Mouse (Mus musculus) olfactory bulb, adult 2 months (tissue): ENCODE results near the gene 3110082I17Rik. TPM values are rescaled to one million over a fixed set of nuclear protein-coding genes. Genes with fewer than 3 reads are reported as not detected.

Experiments
- H3K27ac ChIP-seq: fragments of 200-500 bp; 2 replicates; pipeline ENCODE4 v1.5.1; 2012; ENCODE audit warnings: low read depth, low read length; ENCODE audit not compliant: insufficient read depth
- H3K4me1 ChIP-seq: fragments of 200-500 bp; 2 replicates; pipeline ENCODE4 v1.6.1; 2012; ENCODE audit warnings: low read length; ENCODE audit not compliant: control insufficient read depth, insufficient read depth
- H3K4me3 ChIP-seq: fragments of 200-500 bp; 2 replicates; pipeline ENCODE4 v1.5.1; 2012; ENCODE audit warnings: mild to moderate bottlenecking, low read depth, low read length, moderate library complexity; ENCODE audit not compliant: insufficient read depth
- CTCF ChIP-seq: fragments of 200-500 bp; IDR thresholded peaks from 2 replicates; pipeline ENCODE4 v1.5.1; 2012; ENCODE audit warnings: low read depth, mild to moderate bottlenecking, low read length, moderate library complexity; ENCODE audit not compliant: insufficient read depth
- POLR2A ChIP-seq: fragments of 200-500 bp; IDR thresholded peaks from 2 replicates; pipeline ENCODE4 v1.6.1; 2012; ENCODE audit warnings: mild to moderate bottlenecking, low read depth, low read length, moderate library complexity; ENCODE audit not compliant: insufficient read depth
- WGBS: fragments of 180-500 bp; shearing (Covaris S2); methylation state at CpG from one replicate; pipeline ENCODE4 v1.1.7; 2018; 5-methylcytosine and 5-hydroxymethylcytosine counted together
- polyA plus RNA-seq: library from polyadenylated mRNA; stranded (reverse); fragments of >200 nt; gene quantifications from 2 replicates; pipeline ENCODE4 v1.2.4, GENCODE M21; 2012; ENCODE audit warnings: low replicate concordance; ENCODE audit not compliant: missing spikeins, insufficient read depth, insufficient read length

Gene 3110082I17Rik
- polyA plus RNA-seq, 1 experiment: not detected

DNA sequence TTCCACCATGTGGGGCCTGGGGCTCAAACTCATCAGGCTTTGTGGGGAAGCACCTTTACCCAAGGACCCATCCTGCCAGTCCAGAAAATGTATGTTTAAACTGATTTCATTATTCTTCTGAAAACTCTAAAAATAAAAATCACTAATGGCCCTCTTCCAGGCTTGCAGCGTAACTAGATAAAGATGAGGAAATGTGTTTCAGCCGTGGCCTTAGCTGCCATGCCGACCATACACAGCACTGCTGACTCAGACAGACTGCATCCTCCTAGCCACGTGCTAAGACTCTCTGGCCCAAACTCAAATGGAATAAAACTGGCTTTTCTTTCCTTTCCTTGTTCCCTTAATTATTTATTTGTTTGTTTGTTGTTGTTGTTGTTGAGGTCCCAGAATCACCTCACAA lies 4.5 kb upstream of the 3110082I17Rik start:
- no peak overlapping the region for H3K27ac ChIP-seq
- H3K4me1 ChIP-seq: no peaks in the 10 kb centered on the region
- 76% methylated on average over 4 of the region's 4 CpGs for WGBS
- no peak for TF ChIP-seq POLR2A
- no peak for TF ChIP-seq CTCF
- no peak overlapping the region for H3K4me3 ChIP-seq

DNA sequence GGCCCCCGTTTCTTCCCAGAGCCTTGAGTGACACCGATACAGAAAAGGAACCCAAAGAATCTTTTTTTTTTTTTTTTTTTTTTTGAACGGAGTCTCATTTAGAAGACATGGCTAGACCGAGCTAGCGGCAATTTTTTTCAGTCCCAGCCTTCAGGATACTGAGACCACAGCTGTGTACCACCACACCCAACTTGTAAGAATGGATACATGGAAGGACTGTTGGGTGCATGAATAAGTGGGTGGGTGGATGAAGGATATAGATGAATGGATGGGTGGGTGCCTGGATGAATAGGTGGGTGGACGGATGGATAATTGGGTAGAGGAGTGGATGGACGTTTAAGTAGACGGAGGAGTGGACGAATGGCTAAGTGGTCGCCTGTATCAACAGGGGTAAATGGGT lies 389 bp downstream of the 3110082I17Rik start:
- H3K4me1 ChIP-seq: no peaks in the 10 kb centered on the region
- WGBS: 6% methylated on average over 10 of the region's 10 CpGs
- no peak overlapping the region for H3K27ac ChIP-seq
- TF ChIP-seq CTCF: no peak
- no peak for TF ChIP-seq POLR2A
- peak overlapping the region; percentile 82 for H3K4me3 ChIP-seq

DNA sequence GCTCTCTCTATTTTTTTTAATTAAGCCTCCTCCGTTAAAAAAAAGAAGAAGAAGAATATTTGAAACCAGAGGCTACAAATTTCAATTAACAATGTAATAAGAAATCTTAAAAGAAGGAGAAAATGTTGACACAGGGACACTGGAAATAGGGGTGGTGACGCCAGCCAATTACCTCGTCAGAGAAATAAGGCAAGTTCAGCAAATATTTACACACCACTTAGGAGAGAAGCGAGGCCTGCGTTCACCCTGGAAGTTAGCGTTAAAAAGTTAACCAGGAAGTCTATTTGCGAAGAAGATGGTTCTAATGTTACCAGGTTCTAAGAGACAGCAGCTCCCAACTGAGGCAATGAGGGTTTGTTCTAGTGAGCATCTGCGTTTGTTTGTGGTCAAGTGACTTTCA lies 3.1 kb downstream of the 3110082I17Rik start:
- TF ChIP-seq POLR2A (no peak), CTCF (no peak)
- peaks cover 5% of the 10 kb centered on the region; the same call in 1 of the 2 replicates for H3K4me1 ChIP-seq
- H3K4me3 ChIP-seq: no peak overlapping the region
- no peak overlapping the region for H3K27ac ChIP-seq
- 87% methylated on average over 8 of the region's 8 CpGs for WGBS

DNA sequence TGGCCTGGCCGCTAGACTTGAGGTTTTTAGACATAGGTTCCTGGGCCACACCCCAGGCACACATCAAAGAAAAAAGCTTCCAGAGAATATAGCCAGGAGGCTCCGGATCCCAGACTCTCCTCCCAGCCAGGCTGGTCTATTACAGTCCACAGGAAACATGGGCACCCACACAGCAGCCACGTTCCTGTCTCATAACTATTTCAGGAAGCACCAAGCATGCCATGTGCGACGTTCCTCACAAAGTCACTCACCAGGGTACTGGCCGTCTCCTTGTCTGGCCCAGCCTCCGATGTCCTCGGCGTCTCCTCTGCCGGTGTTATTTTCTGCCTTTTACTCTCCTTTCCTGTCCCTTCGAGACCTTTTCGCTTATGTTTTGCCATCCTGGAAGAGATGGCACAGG lies 5.2 kb downstream of the 3110082I17Rik start:
- TF ChIP-seq POLR2A (no peak), CTCF (no peak)
- Histone ChIP-seq H3K27ac (no peak overlapping the region), H3K4me3 (no peak overlapping the region), H3K4me1 (peaks cover 5% of the 10 kb centered on the region; the same call in 1 of the 2 replicates)
- WGBS: 91% methylated on average over 12 of the region's 12 CpGs

DNA sequence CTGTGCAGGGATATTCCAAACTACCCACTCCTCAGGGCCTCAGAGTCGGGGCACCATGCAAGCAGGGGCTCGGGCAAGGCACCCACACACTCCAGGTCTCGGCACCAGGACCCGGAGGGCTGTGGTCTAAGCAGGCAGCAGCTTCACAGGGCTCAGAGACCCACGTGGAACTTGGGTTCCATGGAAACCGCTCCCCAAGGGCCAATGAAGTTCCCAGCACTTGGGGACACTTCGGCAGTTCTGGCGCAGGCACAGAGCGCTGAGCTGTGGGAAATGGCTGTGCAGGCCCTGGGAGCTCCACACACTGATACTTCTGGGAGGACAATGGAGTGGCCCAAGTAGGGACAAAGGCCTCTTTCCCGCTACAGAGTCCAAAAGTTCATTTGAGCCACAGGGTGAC lies 7.3 kb downstream of the 3110082I17Rik start:
- no peak overlapping the region for H3K4me3 ChIP-seq
- WGBS: 82% methylated on average over 10 of the region's 10 CpGs
- TF ChIP-seq POLR2A (no peak), CTCF (no peak)
- H3K4me1 ChIP-seq: peaks cover 5% of the 10 kb centered on the region; the same call in 1 of the 2 replicates
- 0 out of 2 replicates have a peak overlapping the region, but pooled peaks have one; percentile 11 for H3K27ac ChIP-seq

DNA sequence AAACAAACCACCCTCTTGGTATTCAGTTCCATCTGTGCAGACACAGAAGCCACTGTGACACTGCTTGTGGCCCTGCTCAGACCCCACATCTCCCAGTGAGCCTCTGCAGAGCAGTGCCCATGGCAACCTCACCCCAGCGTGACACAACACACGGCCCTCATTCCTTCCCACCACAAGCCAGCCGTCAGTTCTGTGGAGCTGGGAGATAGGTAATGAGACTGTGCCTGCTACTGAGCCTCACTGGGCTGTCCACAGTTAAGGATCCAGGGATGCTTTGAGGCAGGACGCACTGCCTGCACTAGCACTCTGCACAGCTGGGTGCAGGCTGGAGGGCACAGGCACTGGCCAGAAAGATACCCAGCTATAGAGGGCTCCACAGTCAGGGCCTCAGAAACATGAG lies 10.4 kb downstream of the 3110082I17Rik start:
- TF ChIP-seq POLR2A (no peak), CTCF (no peak)
- 70% methylated on average over 4 of the region's 4 CpGs for WGBS
- H3K27ac ChIP-seq: no peak overlapping the region
- H3K4me1 ChIP-seq: peaks cover 5% of the 10 kb centered on the region; the same call in 1 of the 2 replicates
- no peak overlapping the region for H3K4me3 ChIP-seq

DNA sequence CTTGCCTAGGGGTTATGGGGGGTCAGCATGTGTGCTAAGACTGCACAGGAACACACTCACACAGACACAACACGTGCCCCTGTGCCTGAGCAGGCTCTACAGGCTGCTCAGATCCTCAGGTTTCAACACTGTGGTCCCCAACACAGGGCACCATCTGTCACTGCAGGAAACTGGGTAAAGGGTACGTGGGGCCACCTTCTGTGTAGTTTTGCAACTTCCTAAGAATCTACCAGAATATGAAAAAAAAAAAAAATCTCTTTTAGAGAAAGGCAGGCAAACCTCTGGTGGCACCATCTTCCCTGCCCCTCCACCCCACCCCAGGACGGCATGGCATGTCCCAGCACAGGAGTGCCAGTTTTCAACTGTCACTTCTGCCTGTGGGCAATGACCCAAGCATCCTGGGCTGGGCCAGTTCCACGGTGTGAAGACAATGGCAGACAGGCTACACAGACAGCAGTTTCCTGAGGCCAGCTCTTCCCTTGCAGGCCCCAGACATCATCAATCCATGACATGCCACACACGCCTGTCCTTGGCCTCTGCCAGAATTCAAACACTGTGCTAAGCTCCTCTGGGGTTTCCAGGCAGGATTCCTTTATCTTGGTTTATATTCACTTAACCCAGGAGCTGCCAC lies 11.1 kb downstream of the 3110082I17Rik start:
- TF ChIP-seq POLR2A (no peak), CTCF (no peak)
- 76% methylated on average over 5 of the region's 5 CpGs for WGBS

DNA sequence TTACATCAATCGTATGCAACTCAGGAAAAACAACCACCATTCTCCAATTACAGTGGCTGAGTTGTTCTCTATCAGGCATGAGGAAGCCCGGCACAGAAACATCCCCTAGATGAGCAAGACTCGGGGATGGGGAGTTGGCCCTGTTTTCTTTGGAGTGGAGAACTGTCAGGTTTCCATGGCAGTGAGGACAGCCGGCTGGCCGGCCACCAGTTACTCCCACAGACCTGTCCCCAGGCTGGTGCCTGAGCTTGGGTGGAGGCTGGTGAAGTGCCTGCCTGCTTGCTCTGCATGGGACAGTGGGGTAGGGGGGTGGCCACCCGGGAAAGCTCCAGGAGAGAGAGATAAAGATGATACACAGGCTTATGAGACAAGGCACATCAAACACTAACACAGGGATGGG lies 12.3 kb downstream of the 3110082I17Rik start:
- no peak overlapping the region for H3K27ac ChIP-seq
- no peak overlapping the region for H3K4me3 ChIP-seq
- peaks cover 4% of the 10 kb centered on the region; the same call in 1 of the 2 replicates for H3K4me1 ChIP-seq
- no peak for TF ChIP-seq POLR2A
- no peak for TF ChIP-seq CTCF
- 72% methylated on average over 6 of the region's 6 CpGs for WGBS

More for the DNA sequence above, 11.1 kb downstream of the 3110082I17Rik start:
- Histone ChIP-seq H3K4me3 (no peak overlapping the region), H3K4me1 (peaks cover 5% of the 10 kb centered on the region; the same call in 1 of the 2 replicates), H3K27ac (no peak overlapping the region)

DNA sequence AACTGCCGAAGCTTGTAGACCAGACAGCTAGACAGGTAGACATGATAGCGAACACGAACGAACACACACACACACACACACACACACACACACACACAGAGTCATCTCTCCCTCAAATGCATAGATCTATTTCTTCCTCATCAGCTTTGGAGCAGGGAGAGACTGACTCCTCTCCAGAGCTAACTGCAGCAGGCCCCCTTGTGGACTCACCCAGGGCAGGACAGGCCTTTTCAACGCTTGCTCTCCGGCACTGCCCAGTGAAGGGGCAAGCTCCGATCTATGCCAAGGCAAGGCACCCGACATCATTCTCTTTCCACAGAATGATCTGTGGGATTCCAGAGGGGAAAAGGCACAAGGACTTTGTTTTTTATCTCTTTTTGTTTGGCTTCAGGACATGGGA lies 15.1 kb downstream of the 3110082I17Rik start:
- 80% methylated on average over 8 of the region's 8 CpGs for WGBS
- H3K27ac ChIP-seq: no peak overlapping the region
- TF ChIP-seq POLR2A (no peak), CTCF (no peak)

More for the DNA sequence above, 15.1 kb downstream of the 3110082I17Rik start:
- peaks cover 8% of the 10 kb centered on the region for H3K4me1 ChIP-seq
- H3K4me3 ChIP-seq: no peak overlapping the region
